Mouse (Mus musculus) heart, embryonic 10.5 days (tissue): Measurements from ENCODE around the gene Hdgfl1. TPM values are rescaled to one million over a fixed set of nuclear protein-coding genes. Genes with fewer than 3 reads are reported as not detected.

Experiments
- DNase-seq: peaks from one replicate; pipeline ENCODE4 v3.0.0-alpha.2; 2017; ENCODE audit warnings: low spot score
- H3K27ac ChIP-seq: fragments of 300-500 bp; sonication (generic); 2 replicates; pipeline ENCODE4 v1.5.1; 2016; ENCODE audit warnings: mild to moderate bottlenecking
- H3K27me3 ChIP-seq: fragments of 300-500 bp; sonication (generic); 2 replicates; pipeline ENCODE4 v1.6.1; 2016; ENCODE audit warnings: mild to moderate bottlenecking; ENCODE audit not compliant: poor library complexity, insufficient read depth, severe bottlenecking
- H3K36me3 ChIP-seq: fragments of 300-500 bp; sonication (generic); 2 replicates; pipeline ENCODE4 v1.6.1; 2016; ENCODE audit warnings: mild to moderate bottlenecking, moderate library complexity
- H3K4me1 ChIP-seq: fragments of 300-500 bp; sonication (generic); 2 replicates; pipeline ENCODE4 v1.6.1; 2016; ENCODE audit warnings: mild to moderate bottlenecking
- H3K4me3 ChIP-seq: fragments of 300-500 bp; sonication (generic); 2 replicates; pipeline ENCODE4 v1.5.1; 2016; ENCODE audit warnings: mild to moderate bottlenecking, moderate library complexity
- H3K9me3 ChIP-seq: fragments of 300-500 bp; sonication (generic); 2 replicates; pipeline ENCODE4 v1.6.1; 2016; ENCODE audit warnings: mild to moderate bottlenecking, moderate library complexity
- WGBS: fragments of 180-500 bp; shearing (Covaris S2); methylation state at CpG from one replicate; pipeline ENCODE4 v1.1.7; 2016; 5-methylcytosine and 5-hydroxymethylcytosine counted together
- polyA plus RNA-seq: library from polyadenylated mRNA; unstranded; fragments of >200 nt; fragmentation: Nextera tagmentation; extraction: Ambion mirVana; gene quantifications from 2 replicates; pipeline ENCODE4 v1.2.1, GENCODE M21; 2016

Hdgfl1 gene
- not detected in 2 replicates for polyA plus RNA-seq

DNA sequence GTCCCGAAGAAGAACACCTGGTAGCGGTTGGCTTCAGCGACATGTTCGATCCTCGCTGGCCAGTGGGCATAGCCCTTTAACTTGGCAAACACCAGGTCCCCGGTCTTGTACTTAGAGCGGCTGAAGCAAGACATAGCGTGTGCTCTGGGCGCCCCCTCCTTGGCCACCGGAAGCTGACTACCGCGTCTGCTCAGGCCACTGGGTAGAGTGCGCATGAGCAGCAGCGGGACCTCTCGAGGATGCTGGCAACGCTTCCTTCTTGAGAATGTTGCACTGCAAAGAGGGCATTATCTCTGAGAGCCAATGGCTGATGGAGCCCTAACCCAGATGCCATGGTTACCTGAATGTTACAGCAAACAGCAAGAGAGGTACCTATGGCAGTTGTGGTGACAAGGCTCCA is at the start of gene Hdgfl1:
Hdgfl1 (minus strand) TSS at position 211 of the 400 bp plus-strand sequence.
- H3K4me1 ChIP-seq, result no peaks in the 10 kb centered on the region
- H3K27ac ChIP-seq, result no peak within 1 kb of the TSS
- no peaks in the 10 kb centered on the region for H3K36me3 ChIP-seq
- DNase-seq, result no peak
- H3K27me3 ChIP-seq, result no peaks in the 10 kb centered on the region
- H3K4me3 ChIP-seq, result no peak within 1 kb of the TSS
- 90% methylated on average over 16 of the region's 16 CpGs for WGBS
- H3K9me3 ChIP-seq, result peaks cover 3% of the 10 kb centered on the region; the same call in 1 of the 2 replicates

- H3K27me3 ChIP-seq, result no peaks in the 10 kb centered on the region
- no peaks in the 10 kb centered on the region for H3K9me3 ChIP-seq
- no peak overlapping the region for H3K4me3 ChIP-seq
- H3K36me3 ChIP-seq, result no peaks in the 10 kb centered on the region
- no peak for DNase-seq
- no peaks in the 10 kb centered on the region for H3K4me1 ChIP-seq
- no peak overlapping the region for H3K27ac ChIP-seq
- 79% methylated on average over 3 of the region's 3 CpGs for WGBS
These were observed 25.5 kb upstream of the Hdgfl1 start for GRCm38 (mm10) chr13:26795460-26795859.

DNA sequence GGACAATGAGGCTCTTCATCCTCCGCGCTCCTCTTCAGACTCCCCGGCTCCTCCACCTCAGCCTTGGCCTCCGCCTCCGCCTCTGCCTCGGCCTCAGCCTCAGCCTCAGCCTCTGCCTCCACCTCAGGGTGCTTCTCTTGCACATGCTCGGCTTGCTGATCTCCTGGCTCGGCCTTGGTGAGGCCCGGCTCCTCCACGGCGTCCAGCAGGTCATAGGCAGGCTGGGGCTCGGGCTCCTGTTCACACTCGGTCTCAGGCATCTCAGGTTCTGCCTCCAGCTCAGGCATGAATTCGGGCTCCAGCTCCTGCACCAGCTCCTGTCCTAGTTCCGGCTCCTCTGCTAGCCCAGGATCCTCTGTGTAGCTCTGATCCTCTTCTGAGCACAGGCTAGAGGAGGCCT is 541 bp downstream of the Hdgfl1 start:
- peaks cover 3% of the 10 kb centered on the region; the same call in 1 of the 2 replicates for H3K9me3 ChIP-seq
- peak; percentile 73 for DNase-seq
- no peak overlapping the region for H3K27ac ChIP-seq
- no peaks in the 10 kb centered on the region for H3K36me3 ChIP-seq
- H3K4me3 ChIP-seq, result no peak overlapping the region
- WGBS, result 87% methylated on average over 15 of the region's 15 CpGs
- H3K4me1 ChIP-seq, result no peaks in the 10 kb centered on the region
- H3K27me3 ChIP-seq, result no peaks in the 10 kb centered on the region

- H3K27ac ChIP-seq, result no peak overlapping the region
- H3K9me3 ChIP-seq, result no peaks in the 10 kb centered on the region
- H3K27me3 ChIP-seq, result no peaks in the 10 kb centered on the region
- no peaks in the 10 kb centered on the region for H3K36me3 ChIP-seq
- no peak overlapping the region for H3K4me3 ChIP-seq
- DNase-seq, result no peak
- no peaks in the 10 kb centered on the region for H3K4me1 ChIP-seq
- 75% methylated on average over 12 of the region's 12 CpGs for WGBS
These were observed 7.8 kb downstream of the Hdgfl1 start for GRCm38 (mm10) chr13:26761966-26762803.

GRCm38 (mm10) chr13:26752863-26753262 is 17.1 kb downstream of the Hdgfl1 start:
- H3K27me3 ChIP-seq, result no peaks in the 10 kb centered on the region
- DNase-seq, result no peak
- no peaks in the 10 kb centered on the region for H3K9me3 ChIP-seq

DNA sequence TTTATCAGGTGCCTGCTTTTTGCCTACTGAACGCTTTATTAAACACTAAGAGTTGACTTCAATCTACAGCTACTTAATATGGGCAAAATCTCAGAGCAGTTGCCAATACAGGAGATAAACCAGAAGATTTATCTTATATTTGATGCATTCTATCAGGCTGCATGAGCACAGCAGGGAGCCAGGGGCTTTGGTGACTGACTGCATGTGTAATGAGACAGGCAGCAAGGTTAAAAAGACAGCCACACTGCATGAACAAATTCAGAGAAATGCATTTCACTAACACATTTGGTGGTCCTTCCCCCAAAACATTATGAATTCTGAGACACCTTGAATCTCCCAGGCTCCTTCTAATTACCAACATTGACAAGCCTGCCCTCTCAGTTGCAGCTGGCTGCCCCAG is 17.6 kb downstream of the Hdgfl1 start:
- Histone ChIP-seq H3K36me3 (no peaks in the 10 kb centered on the region), H3K4me3 (no peak overlapping the region), H3K9me3 (no peaks in the 10 kb centered on the region), H3K4me1 (no peaks in the 10 kb centered on the region), H3K27ac (no peak overlapping the region), H3K27me3 (no peaks in the 10 kb centered on the region)
- DNase-seq, result no peak
- 93% methylated on average over 1 of the region's 1 CpGs for WGBS

More at GRCm38 (mm10) chr13:26752863-26753262, 17.1 kb downstream of the Hdgfl1 start:
- Histone ChIP-seq H3K4me3 (no peak overlapping the region), H3K36me3 (no peaks in the 10 kb centered on the region), H3K4me1 (no peaks in the 10 kb centered on the region), H3K27ac (no peak overlapping the region)

DNA sequence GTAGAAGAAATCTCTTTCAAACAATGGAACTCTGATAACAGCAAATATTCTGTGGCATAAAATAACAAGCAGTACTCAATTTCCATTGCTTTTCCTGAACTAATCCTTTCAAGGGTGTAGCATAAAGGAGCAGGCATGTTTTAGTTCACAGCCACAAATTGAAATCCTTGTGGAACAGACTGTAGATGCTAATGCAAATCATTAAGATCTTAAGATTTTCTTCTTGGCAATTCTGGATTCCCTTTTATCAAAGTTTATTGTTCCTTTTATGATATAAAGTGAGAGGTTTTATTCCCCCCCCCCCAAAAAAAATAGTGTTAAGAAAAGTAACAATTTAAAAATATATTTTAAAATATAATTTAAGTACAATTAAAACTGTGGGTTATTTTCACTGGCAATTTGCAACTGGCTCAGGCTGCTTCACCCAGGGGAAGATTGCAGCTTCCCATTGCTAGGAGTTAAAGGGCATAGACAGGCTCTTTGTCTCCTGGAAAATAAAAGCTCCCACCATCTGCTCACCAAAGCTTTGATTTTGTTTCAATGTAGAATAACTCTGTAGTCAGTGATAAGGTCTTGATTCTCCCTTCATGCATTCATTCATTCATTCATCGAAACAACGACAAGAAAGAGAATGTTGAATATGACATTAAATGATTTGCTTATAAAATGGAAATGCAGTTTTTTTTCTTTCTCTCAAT is 24.1 kb downstream of the Hdgfl1 start:
- DNase-seq, result no peak
- H3K27me3 ChIP-seq, result no peaks in the 10 kb centered on the region
- no peak overlapping the region for H3K4me3 ChIP-seq
- H3K4me1 ChIP-seq, result no peaks in the 10 kb centered on the region
- no peak overlapping the region for H3K27ac ChIP-seq
- no peaks in the 10 kb centered on the region for H3K36me3 ChIP-seq
- H3K9me3 ChIP-seq, result no peaks in the 10 kb centered on the region
- 95% methylated on average over 2 of the region's 2 CpGs for WGBS

GRCm38 (mm10) chr13:26745059-26745759 is 24.8 kb downstream of the Hdgfl1 start:
- no peaks in the 10 kb centered on the region for H3K27me3 ChIP-seq
- H3K27ac ChIP-seq, result no peak overlapping the region
- H3K36me3 ChIP-seq, result no peaks in the 10 kb centered on the region
- no peaks in the 10 kb centered on the region for H3K4me1 ChIP-seq
- H3K9me3 ChIP-seq, result no peaks in the 10 kb centered on the region
- no peak for DNase-seq
- no peak overlapping the region for H3K4me3 ChIP-seq
- 83% methylated on average over 5 of the region's 5 CpGs for WGBS

DNA sequence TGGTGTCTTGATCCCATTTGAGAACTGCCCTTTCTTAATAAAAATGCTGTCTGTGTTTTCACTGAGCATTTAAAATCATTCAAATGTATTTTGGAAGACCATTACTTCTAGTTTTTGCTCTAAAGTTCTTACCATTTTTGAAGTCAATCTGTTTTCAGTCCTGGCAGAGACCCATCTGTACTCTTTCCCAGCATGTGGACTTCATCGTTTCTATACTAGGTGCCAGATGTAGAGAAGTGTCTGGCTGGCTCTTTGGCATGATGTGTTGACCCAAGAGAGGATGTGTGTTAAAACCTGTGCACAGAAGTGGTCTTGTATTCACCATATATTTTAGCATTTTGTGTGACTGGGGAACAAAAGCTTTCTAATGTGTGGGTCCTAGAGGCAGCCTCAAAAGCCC is 25.9 kb downstream of the Hdgfl1 start:
- H3K9me3 ChIP-seq, result no peaks in the 10 kb centered on the region
- 84% methylated on average over 1 of the region's 1 CpGs for WGBS
- no peaks in the 10 kb centered on the region for H3K4me1 ChIP-seq
- H3K4me3 ChIP-seq, result no peak overlapping the region
- no peaks in the 10 kb centered on the region for H3K36me3 ChIP-seq
- H3K27me3 ChIP-seq, result no peaks in the 10 kb centered on the region
- DNase-seq, result no peak
- H3K27ac ChIP-seq, result no peak overlapping the region

DNA sequence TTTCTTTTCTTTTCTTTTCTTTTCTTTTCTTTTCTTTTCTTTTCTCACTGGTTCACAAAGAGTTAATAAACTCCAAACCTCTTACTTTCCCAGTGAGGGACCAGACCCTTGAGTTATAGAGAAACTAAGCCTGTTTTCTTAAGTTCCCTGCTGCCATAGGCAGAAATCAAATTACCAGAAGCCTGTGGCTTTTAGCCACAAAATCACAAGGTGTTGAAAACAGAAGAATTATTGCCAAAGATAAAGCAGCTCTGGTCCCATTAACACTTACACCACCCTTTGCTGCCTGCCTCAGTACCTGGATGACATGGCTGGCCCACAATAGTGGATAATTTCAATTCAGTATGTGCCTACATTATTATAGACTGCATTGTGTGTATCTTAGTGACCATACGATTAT is 35.0 kb downstream of the Hdgfl1 start:
- no peaks in the 10 kb centered on the region for H3K4me1 ChIP-seq
- no peak overlapping the region for H3K27ac ChIP-seq
- no peaks in the 10 kb centered on the region for H3K36me3 ChIP-seq
- H3K4me3 ChIP-seq, result no peak overlapping the region
- DNase-seq, result no peak
- no peaks in the 10 kb centered on the region for H3K9me3 ChIP-seq
- no peaks in the 10 kb centered on the region for H3K27me3 ChIP-seq
- WGBS, result 65% methylated on average over 1 of the region's 1 CpGs

DNA sequence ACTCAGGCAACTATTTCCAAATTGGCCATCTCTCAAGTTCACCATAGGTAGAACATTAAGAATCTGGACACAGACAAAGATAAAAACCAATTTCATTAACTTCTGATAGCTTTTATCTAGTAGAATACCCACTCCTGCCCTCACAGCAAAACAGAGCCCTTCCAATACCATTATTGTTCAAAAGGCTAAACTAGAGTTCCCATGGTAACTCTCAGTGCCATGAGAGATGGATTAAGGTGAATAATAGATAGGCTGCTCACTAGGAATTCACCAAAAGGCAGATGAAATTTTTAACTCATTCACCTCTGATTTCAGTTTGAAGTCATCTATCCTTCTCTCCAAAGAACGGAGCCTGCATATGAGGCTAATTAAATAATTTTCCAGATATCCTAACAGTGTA is 45.7 kb downstream of the Hdgfl1 start:
- no peak for DNase-seq
- Histone ChIP-seq H3K4me3 (no peak overlapping the region), H3K36me3 (no peaks in the 10 kb centered on the region), H3K4me1 (no peaks in the 10 kb centered on the region), H3K27me3 (no peaks in the 10 kb centered on the region), H3K9me3 (no peaks in the 10 kb centered on the region), H3K27ac (no peak overlapping the region)
- WGBS, result 83% methylated on average over 1 of the region's 1 CpGs

DNA sequence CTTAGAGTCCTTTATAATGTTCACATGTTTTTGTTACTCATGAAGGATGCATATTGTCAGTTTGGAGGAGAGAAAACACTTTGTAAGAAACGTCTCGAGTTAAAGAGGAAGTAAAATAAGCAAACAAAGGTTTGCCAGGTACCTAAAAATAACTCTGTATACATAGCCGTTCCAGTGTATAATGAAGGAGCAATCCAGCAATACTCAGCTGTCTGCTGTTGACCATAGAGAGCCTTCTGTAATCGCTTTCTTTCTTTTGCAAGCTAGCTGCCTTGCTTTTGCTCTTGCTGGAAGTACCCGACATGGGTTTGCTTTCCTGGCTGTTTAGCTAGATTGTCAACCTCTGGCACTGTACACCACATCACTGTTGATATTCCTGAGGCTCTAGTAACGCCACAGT is 48.6 kb downstream of the Hdgfl1 start:
- Histone ChIP-seq H3K27ac (no peak overlapping the region), H3K27me3 (no peaks in the 10 kb centered on the region), H3K4me3 (no peak overlapping the region), H3K36me3 (no peaks in the 10 kb centered on the region), H3K4me1 (no peaks in the 10 kb centered on the region), H3K9me3 (no peaks in the 10 kb centered on the region)
- 51% methylated on average over 6 of the region's 6 CpGs for WGBS
- no peak for DNase-seq

DNA sequence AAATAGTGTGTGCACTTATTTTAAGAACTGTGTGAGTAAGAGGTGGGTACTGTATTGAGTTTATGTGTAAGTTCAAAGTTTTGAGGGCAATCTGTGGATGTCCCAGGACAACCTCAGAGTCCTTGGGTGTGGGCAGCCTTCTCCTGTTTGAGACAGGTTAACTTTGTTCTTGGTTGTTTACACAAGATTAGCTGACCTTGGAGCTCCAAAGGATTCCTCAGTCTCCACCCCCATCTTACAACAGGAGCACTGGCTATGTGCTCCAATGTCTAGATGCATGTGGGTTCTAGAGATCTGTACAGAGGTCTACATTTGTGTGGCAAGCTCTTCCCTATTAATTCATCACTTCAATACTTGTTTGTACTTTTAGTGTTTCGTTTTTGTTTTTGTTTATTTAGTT is 49.0 kb downstream of the Hdgfl1 start:
- Histone ChIP-seq H3K27me3 (no peaks in the 10 kb centered on the region), H3K36me3 (no peaks in the 10 kb centered on the region), H3K4me1 (no peaks in the 10 kb centered on the region), H3K27ac (no peak overlapping the region), H3K9me3 (no peaks in the 10 kb centered on the region), H3K4me3 (no peak overlapping the region)
- DNase-seq, result no peak
- 48% methylated on average over 1 of the region's 1 CpGs for WGBS
